Mouse (Mus musculus): ENCODE measurements at regions not wholly inside any gene's neighbourhood (a gene's known extent, or its start where the extent isn't known, plus 50 kb on each side); places are given as distances from the start of the nearest gene placed in this dataset.

DNA sequence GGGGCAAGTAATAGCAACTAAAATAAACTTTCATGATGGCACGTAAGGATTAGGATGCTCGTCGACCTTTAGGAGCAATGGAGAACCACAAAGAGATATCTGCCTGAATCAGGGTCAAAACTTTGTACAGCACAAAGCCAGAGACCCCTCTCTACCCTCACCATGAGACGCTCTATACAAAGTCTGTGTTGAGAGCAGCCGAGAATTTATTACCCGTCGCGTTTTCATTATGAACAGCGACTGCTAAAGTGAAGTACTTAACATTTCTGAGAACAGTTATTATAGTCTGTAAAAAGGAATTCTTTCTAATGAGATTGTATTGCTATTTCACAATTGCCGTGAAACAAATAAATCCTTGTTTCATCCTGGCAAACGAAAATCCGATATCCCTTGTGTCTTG is 296.1 kb upstream of the Rsrc1 start:
- TF ChIP-seq CHD2 (IDR thresholded peaks at IDR 0.05; ENCODE audit: low read depth, low read length): no peak
- TF ChIP-seq HCFC1 (IDR thresholded peaks at IDR 0.05; ENCODE audit: borderline replicate concordance, insufficient read depth, low read length): no peak
- no peak for TF ChIP-seq MAFK (IDR thresholded peaks at IDR 0.05; ENCODE audit: insufficient read depth, low read depth, low read length)
